Mouse (Mus musculus) naive thymus-derived CD4-positive, alpha-beta T cell, adult 5 months (primary cell): ENCODE measurements around the gene Fat3. TPM values are rescaled to one million over a fixed set of nuclear protein-coding genes. Genes with fewer than 3 reads are reported as not detected.

ENCODE experiments used
- polyA plus RNA-seq: library from polyadenylated mRNA; unstranded; fragments of 100-300 nt; shearing (Covaris generic); gene quantifications from one replicate; pipeline ENCODE4 v1.2.1, GENCODE M21; 2017

The Fat3 gene
- polyA plus RNA-seq: 0.11 TPM

DNA sequence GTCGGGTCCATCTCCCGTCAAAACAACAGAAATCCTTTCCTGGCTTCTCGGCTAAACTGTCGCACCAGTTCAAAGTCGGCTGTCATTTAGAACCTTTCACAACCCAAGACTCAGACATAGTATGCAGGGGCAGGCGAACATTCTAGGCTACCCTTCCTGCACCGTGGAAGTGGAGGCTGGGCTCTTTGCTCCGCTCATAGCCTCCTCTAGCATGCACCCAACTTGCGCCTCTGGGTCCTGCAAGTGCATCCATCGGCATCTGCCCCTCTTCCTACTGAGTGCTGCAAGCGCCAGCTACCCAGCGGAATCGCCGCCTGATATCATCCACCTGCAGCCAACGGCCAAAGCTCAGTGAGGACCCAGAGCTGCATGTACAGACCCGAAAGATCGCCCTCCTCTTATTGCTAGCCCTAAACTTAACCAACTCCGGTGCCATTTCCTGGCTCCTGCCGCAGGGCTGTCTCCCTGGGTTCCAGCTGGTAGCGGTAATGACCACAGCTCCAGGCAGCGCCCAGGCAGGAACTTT is at the start of gene Fat3:
Fat3 (minus strand) TSS at position 100 of the 526 bp plus-strand sequence.

GRCm38 (mm10) chr9:15874506-15875160 is 626.5 kb downstream of the Fat3 start, which contains the start of gene Mtnr1b:
Gene Mtnr1b, minus strand, starts transcription at chr9:15874556.

